Mouse (Mus musculus) c-Kit-negative CD71-positive TER-119-positive erythroid progenitor cells, embryonic 14.5 days (primary cell): Measurements from ENCODE around the gene Rab3il1.

Experiments used
- DNase-seq: peaks from one replicate; pipeline ENCODE4 v3.0.0-alpha.2; 2013; ENCODE audit warnings: low read depth, low spot score

Rab3il1 gene

DNA sequence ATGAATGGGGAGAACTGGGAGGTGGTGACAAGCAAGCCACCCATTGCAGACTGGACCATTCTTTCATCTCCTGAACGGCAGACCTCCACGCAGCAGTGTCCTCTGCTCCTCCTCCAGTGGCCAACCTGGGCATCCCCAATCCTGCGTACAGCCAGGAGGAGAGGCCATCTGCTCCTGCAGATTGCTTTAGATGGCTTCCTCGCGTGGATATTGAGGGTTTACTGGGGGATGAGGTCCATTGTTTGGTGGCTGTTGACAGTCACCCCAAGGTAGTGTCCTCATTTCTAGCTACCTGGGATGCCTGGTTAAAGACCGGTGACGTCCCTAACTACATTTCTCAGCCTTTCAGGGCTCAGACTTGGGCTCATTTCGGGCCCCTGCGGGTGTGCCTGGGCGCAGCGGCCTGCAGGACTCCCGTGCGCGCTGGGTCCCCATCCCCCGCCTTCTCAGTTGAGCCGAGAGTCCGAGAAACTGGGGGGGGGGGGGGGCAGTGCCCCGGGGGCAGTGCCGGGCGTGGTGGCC is 39.5 kb downstream of the Rab3il1 start:
- DNase-seq: no peak

DNA sequence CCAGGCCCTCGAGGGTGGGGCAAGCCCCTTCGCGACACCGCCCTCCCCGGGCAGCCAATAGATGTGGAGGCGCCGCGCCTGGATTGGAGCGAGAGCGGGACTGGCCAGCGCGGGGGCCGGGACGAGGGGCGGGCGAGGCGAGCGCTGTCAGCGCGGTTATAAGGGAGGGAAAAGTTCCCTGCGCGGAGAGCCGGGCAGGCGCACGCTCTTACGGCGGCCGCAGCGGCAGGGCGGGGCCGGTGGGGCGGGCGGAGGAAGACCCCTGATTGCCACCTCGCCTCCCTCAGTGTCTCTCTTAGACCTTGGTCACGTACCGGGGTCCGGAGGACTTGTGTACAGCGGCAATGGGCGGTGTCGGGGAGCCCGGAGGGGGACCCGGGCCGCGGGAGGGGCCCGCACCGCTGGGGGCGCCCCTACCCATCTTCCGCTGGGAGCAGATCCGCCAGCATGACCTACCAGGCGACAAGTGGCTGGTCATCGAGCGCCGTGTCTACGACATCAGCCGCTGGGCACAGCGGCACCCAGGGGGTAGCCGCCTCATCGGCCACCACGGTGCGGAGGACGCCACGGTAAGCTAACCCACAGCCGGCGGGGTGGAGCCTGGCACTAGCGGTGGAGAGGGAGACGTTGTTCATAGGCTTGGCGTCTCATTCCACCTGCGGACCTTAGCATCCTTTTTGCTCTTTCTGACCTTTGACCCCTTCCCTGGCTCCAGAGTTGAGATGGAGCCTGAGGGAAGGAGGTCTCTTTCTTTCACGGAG is 40.1 kb downstream of the Rab3il1 start, which contains the start of gene Fads3:
Gene Fads3 (plus strand): TSS at position 182 of the 761 bp plus-strand sequence.
- DNase-seq: no peak

DNA sequence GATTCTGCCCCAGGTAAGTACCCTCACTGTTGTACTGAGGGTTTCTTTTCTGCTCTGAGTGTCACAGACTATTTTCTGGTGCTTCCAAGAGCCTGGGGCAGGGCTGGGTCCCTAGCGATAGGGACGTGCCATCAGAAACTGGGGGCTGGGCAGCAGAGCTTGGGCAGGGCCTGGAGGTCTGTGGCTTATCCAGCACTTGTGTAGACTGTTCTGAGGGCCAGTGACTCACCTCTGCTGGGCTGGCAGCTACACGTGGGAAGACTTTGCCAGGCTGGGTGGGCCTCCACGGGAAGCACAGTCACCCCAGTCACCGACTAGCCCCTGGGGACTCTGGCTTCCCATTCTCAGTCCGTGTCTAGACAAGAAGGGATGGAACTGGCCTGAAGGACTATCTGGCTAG is 40.8 kb downstream of the Rab3il1 start:
- DNase-seq: no peak

DNA sequence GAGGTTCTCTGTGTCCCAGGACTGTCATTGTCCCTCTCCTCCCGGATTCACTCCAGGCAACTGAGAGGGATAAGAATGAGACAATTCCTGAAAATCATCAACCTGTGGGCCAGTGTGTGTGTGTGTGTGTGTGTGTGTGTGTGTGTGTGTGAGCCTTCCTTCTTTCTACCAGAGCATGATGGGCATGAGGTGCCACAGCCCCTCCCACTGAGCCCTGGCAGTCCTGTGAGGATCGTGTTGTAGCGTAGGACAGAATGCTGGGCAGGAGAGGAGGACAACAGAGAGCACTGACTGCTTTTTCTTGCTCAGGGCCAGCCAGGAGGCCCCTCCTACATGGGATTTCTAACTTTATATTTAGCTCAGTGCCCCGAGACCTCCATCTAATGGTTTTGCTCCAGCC is 41.3 kb downstream of the Rab3il1 start:
- no peak for DNase-seq

DNA sequence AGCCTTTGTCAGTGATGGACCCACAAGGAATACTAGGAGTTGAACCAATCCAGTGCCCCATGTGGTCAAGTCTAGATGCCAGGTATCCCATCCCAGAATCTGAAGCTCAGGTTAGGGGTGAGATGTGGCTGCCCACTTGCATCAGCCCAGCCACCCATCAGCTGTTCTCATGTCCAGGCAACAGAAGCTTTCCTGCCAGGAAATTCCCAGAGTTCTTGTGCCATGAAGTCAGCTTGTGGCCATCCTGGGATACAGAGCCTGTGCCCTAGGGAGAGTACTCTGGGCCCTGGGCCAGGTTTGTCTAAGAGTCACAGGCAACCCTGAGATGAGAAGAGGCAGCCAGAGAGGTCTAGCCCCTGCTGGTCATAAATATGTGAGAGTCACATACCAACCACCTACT is 42.2 kb downstream of the Rab3il1 start:
- DNase-seq: no peak

DNA sequence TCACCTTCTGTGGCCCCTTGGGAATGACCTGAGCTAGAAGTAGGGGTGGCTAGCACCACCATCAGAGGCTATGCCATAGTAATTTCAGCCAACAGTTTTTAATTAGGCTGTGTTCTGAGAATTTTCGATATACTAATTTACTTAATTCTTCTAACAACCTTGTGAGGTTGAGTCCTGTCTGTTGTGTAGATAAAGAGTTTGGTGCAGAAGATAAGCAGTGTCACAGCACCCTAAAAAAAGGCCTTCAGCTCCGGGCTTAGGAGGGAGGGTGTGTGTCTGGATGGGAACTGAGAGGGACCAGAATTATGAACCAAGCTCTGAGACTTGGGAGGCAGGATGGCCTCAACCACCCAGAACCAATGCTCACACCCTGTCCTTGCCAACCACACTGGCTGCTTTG is 44.2 kb downstream of the Rab3il1 start:
- no peak for DNase-seq

DNA sequence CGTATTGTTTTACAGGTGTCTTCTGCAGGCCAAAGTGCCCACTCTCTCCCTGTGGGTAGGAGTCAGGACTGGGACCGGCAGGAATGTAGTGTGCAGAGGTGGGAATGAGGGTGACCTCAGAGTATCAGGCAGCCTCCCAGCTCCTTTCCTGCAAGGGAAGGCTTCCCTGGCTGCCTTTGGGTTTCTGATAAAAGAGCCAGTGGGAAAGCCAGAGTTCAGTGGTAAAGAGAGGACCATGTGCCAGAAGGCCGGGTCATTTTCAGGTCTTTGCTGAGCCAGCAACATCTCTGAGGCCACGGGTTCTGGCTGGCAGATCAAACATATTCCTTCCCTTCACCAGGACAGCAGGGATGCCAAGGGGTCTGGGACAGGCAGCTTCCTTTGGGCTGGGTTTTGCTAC is 44.9 kb downstream of the Rab3il1 start:
- DNase-seq: no peak

DNA sequence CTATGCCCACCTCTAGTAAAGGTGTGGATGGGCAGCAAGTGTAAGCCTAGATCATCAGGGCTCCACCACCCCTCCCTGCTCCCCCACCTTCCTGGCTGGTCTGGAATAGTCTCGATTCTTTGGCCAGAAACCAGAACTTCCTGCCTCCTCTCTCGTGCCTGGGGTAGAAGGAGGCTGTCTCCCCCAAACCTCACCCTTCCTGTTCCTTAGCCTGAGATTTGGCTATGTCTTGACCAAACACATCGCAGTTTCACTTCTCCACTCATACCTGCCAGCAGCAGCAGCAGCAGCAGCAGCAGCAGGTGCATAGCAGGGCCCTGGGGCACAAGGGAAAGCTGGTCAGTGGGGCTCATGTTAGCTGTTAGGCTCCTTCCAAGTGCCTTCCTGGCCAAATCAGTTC is 45.5 kb downstream of the Rab3il1 start:
- DNase-seq: no peak

DNA sequence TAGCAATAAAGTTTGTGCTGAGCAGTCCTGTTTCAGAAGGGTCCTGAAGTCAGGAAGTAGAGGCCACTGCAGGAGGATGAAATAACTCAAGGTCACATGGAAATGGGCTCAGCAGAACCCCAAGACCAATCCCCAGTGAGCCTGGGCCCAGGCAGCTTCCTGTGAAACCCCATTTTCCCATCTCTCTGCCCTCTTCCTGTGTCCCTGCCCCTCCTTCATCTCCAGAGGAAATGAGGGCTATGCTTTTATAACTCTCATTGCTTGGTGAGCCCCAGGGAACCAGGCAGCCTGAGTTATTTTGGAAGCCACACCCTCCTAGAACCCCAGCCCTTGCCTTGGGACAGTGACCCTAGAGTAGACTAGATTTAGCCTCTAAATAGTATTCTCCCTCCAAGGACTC is 48.1 kb downstream of the Rab3il1 start:
- DNase-seq: no peak

DNA sequence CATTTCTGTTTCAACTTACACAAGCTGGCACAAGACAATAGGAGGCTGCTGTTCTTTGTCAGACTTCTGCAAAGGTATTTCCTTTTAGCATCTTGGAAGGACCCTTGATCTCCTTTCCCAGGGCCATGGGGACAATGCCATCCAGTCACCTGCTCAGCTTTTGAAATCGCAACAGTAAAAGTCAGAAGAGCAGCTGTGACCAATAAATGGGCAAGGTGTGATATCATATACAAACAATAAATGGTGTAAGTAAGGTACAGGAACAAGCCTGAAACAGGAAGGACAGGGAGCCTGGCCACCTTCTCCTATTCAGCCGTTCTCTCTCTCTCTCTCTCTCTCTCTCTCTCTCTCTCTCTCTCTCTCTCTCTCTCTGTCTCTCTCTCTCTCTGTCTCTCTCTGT is 49.0 kb downstream of the Rab3il1 start:
- DNase-seq: no peak

DNA sequence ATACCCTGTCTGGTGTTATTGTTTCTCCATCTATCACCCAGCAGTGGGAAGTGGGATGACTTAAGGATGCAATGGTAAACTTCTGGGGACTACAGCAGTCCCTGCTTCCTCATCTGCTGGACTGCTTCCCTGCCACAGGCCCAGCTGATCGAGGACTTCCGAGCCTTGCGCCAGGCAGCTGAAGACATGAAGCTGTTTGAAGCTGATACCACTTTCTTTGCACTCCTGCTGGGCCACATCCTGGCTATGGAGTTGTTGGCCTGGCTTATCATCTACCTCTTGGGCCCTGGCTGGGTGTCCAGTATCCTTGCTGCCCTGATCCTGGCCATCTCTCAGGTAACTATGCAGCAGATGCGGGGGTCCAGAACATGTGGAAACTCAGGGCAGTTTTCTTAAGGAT is 51.2 kb downstream of the Rab3il1 start:
- DNase-seq: no peak

DNA sequence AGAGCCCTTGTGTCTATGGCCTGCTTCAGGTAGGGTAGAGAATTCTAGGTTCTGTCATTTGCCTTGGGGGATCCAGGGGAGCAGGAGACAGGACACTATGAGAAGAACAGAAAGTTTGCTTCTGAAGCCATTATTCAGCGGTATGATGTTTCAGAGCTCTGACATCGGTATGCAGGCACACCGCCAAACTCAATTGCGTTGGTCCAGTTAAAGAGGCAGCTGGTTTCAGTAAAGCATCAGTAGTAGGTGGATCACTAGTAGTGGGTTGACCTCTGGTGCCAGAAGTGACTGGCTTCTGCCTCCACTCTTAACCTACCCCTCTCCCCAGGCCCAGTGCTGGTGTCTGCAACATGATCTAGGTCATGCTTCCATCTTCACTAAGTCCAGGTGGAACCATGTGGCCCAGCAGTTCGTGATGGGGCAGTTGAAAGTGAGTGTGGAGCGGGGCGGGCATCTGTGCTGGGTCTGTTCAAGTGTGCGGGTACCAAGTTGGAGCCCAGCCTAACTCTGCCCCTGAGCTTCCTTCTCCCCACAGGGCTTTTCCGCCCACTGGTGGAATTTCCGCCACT is 52.3 kb downstream of the Rab3il1 start:
- DNase-seq: no peak

DNA sequence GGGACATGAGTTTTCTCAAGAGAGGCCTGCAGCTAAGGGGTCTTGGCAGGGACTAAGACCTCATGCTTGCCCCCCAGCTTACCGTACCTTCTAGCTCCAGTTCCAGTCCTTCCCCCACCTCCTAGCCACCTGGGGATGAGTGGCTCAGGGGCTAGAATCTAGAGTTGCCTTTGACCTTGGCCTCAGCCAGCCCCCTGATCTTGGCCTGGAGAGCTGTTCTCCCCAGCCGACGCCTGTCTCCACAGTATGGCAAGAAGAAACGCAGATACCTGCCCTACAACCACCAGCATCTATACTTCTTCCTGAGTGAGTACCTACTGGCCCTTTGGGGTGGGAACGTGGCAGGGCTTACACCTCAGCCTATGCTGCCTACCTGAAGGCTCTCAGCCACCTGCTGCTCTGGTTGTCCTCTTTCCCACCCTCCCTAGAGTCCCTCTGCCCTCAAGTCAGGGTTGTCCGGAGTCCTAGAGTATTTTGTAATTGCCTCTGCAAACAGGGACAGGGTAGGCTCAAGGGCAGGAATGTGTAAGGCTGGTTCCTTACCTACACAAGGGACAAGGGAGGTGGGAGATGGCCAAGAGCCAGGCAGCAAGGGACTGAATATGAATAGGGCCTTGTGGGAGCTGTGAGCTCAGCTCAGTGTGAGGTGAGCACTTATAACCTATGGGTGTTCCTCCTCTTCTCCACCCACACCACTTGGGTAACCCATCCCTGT is 53.0 kb downstream of the Rab3il1 start:
- no peak for DNase-seq

DNA sequence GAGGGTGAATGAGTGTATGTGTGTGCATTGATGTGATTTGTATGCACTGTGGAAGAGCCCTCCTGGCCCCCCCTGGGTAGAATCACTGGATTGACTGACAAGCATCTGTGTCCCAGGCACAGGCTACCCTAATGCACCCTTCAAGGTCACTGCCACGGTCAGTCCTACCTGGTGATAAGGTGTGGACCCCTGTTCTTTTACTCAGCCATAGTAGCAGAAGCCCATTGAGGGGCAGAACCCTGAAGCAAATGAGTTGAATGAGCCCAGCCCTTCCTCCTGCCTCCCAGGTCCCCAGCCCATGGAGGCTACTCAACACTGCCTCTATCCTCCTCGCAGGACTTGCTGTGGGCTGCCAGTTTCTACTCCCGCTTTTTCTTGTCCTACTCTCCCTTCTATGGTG is 53.8 kb downstream of the Rab3il1 start:
- no peak for DNase-seq

DNA sequence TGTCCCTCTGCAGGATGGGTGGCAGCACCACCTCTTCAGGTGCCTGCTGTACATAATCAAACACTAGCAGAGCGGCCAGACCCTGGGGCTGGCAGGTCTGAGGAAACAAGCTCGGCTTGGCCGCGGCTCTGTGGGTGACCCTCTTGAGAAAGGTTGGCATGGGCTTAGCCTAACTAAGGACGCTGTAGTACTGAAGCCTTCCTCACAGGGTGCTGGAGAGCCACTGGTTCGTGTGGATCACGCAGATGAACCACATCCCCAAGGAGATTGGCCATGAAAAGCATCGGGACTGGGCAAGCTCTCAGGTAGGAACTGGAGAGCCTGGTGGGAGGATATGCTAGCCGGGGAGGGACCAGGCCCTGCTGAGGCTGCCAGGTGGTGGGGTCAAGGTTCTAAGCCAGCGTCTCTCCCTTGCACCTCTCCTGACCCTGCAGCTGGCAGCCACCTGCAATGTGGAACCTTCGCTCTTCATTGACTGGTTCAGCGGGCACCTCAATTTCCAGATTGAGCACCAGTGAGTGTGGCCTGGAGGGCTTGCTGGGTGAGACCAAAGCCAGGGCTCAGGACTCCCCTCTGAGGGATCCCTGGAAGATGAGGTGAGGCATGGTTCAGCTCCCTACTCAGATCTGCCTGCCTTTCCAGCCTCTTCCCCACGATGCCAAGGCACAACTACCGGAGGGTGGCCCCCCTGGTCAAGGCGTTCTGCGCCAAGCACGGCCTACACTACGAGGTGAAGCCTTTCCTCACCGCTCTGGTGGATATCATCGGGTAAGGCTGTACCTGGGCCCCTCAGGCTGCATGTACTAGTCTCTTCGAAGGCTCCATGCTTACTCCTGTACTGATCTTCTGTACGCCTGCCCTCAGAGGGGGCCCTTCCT is 54.6 kb downstream of the Rab3il1 start:
- DNase-seq: no peak

DNA sequence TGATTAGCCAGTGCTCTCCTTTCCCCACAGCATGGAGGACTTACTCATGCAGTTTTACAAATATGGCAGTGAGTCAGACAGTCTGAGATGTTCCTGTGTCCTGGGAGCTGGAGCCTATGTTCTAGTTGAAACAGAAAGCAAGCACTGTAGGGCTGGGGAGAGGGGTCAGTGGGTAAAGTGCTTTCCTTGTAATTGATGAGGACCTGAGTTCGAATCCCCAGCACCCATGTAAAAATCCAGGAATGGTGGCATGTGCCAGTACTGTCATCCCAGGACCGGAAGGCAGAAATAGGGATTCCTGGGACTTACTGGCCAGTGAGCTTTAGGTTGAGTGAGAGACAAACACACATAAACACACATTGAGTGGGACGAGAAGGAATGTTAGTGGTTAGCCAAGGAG is 55.2 kb downstream of the Rab3il1 start:
- no peak for DNase-seq

DNA sequence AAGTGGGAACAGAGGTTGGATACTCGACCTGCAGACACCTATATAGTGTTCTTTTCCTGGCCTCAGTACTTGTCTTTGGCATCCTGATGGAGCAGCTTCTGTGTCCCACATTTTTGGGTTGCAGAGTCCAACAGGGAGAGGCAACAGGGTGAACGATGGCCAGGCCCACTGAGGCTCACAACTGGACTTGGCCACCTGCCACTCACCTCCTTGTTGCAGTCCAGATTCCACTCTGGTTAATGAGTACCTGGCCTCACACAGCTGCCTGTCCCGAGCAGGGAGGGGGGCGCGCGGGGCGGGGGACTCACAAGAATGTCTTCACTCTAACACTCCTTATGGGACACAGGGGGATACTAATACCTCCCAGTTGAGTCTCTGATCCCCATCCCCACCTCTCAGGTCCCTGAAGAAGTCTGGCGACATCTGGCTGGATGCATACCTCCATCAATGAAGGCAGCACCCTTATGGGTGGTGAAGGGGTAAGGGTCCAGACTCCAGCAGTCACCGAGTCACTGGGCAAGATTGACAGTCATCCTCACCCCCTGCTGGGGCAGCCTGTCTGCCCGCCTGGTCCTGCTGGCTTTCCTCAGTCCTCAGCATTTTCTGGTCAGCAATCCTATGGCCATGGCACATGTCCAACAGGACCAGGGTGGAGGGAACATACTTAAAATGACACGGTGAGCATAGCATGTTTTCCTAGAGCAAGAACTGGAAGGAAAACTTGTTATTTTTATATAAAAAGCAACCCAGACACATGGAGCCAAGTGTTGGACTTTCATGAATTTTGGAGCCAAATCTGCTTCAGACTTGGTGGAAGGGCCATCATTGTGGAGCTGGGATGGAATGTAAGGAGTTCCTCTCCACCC is 56.2 kb downstream of the Rab3il1 start:
- no peak for DNase-seq

DNA sequence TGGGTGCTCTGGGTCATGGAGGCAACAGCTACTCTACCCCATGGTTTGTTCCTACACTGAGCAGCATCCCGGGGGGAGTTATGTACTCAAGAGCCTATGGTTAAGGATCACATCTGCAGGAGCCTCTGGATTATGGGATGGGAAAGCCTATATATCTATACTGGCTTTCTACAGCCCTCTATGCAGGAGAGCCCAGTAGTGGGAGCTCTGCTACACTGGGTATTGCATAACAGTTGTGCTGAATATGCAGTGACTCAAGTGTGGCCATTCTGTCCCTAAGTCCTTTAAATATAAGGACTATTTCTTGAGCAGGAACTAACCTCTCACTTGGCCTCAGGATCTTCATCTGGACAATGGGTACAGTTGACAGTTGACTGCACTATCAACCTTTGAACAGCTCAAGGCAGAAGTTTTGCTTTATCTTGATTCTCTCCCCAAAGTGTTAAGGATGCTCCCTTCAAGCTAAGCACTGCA is 56.9 kb downstream of the Rab3il1 start:
- no peak for DNase-seq

DNA sequence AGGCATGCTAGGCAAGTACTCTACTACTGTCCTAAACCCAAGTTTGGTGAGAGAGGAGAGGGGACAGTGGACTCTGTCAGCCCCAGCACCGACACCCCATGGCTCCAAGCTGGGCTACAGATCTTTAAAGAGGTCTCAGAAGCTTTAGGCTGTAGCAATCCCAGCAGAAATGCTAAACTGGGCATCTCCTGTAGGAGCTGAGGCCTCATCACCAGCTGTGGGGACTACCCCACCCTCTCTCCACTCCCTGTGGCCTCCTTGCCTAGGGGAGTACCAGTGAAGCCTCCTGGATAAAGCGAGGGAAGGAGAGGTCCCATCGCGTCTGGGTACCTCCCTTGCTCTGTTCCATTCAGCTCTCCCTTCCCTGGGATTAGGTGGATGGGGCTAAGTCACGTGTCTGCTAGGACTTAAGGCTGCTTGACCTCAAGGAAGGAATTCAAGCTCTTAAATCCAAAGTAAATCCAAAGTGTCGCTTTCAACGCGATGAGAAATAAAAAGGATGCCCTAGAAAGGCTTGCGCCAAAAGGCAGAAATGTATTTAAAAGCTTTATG is 57.5 kb downstream of the Rab3il1 start:
- DNase-seq: no peak

DNA sequence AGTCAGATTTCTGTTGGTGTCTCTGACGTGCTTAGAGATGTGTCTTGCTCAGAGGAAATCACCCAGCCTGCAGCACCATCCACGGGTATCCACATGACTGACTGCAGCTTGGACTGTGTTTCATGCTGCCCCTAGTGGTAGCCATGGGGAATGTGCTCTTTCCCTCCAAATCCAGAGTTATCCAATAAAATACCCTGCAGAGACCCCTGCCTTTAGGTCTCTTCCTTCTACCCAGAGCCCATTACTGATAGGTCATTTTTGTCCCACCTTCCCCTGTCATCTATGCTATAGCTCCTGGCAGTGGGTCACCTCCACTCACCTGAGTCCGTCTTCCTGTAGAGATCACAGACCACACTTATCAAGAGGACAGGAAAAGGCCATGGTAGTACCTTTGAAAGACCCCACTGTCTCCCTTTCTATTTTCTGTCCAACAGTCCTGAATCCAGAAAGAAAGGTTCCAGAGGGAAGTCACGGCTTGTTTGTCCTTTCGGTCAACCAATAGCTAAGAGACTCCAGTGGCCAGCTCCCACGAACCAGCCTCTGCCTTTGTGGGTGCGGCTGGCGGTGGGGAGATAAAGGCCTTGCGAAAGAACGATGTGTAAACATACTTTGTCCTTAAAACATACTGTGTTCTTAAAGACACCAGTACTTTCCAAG is 58.6 kb downstream of the Rab3il1 start:
- DNase-seq: no peak
